Mouse (Mus musculus): ENCODE results near the gene Naa15. TPM values are rescaled to one million over a fixed set of nuclear protein-coding genes. Genes with fewer than 3 reads are reported as not detected.

The Naa15 gene
- polyA plus RNA-seq, 1 experiment: 3.9 TPM

- DNase-seq: no peak
- 19% methylated on average over 31 of the region's 31 CpGs for whole genome bisulfite sequencing
- H3K4me3 ChIP-seq (replicated peaks; ENCODE audit: extremely low read depth, low read depth, low read length): peak overlapping the region; percentile 57
- 0 out of 2 replicates have a peak, but pooled peaks cover 1% of the 10 kb centered on the region for H3K4me1 ChIP-seq (ENCODE audit: control insufficient read depth, insufficient read depth, low read length)
- 0 out of 2 replicates have a peak, but pooled peaks have one; percentile 32 for TF ChIP-seq CTCF (IDR thresholded peaks at IDR 0.05; ENCODE audit: insufficient read depth, low read length)
- no peak for TF ChIP-seq POLR2A (IDR thresholded peaks at IDR 0.05; ENCODE audit: borderline replicate concordance, extremely low read depth, low read depth, low read length)
These were observed 36.9 kb upstream of the Naa15 start for GRCm38 (mm10) chr3:51377878-51378664.

GRCm38 (mm10) chr3:51378665-51378946, 36.3 kb upstream of the Naa15 start:
- DNase-seq: no peak
- WGBS: 72% methylated on average over 3 of the region's 3 CpGs
- peak overlapping the region; percentile 57 for H3K4me3 ChIP-seq (replicated peaks; ENCODE audit: extremely low read depth, low read depth, low read length)
- TF ChIP-seq CTCF (IDR thresholded peaks at IDR 0.05; ENCODE audit: insufficient read depth, low read length): no peak
- no peak for TF ChIP-seq POLR2A (IDR thresholded peaks at IDR 0.05; ENCODE audit: borderline replicate concordance, extremely low read depth, low read depth, low read length)
- no peaks in the 10 kb centered on the region for H3K4me1 ChIP-seq (ENCODE audit: control insufficient read depth, insufficient read depth, low read length)

- H3K4me3 ChIP-seq (replicated peaks; ENCODE audit: extremely low read depth, low read depth, low read length): no peak overlapping the region
- DNase-seq: no peak
- 52% methylated on average over 5 of the region's 5 CpGs for WGBS
- TF ChIP-seq POLR2A (IDR thresholded peaks at IDR 0.05; ENCODE audit: borderline replicate concordance, extremely low read depth, low read depth, low read length): no peak
- no peak for TF ChIP-seq CTCF (IDR thresholded peaks at IDR 0.05; ENCODE audit: insufficient read depth, low read length)
- no peaks in the 10 kb centered on the region for H3K4me1 ChIP-seq (ENCODE audit: control insufficient read depth, insufficient read depth, low read length)
These were observed 34.9 kb upstream of the Naa15 start for GRCm38 (mm10) chr3:51379786-51380659.

- DNase-seq: no peak
- Histone ChIP-seq H3K4me3 (replicated peaks; ENCODE audit: extremely low read depth, low read depth, low read length) (no peak overlapping the region), H3K4me1 (ENCODE audit: control insufficient read depth, insufficient read depth, low read length) (no peaks in the 10 kb centered on the region)
- WGBS: 38% methylated on average over 3 of the region's 5 CpGs
- no peak for TF ChIP-seq POLR2A (IDR thresholded peaks at IDR 0.05; ENCODE audit: borderline replicate concordance, extremely low read depth, low read depth, low read length)
- no peak for TF ChIP-seq CTCF (IDR thresholded peaks at IDR 0.05; ENCODE audit: insufficient read depth, low read length)
These were observed 34.3 kb upstream of the Naa15 start for GRCm38 (mm10) chr3:51380660-51381014.

GRCm38 (mm10) chr3:51383409-51383808, 31.5 kb upstream of the Naa15 start:
- WGBS: 86% methylated on average over 12 of the region's 12 CpGs
- no peak for DNase-seq

GRCm38 (mm10) chr3:51386441-51387133, 28.4 kb upstream of the Naa15 start:
- peaks cover 3% of the 10 kb centered on the region for H3K4me1 ChIP-seq (ENCODE audit: control insufficient read depth, insufficient read depth, low read length)
- TF ChIP-seq CTCF (IDR thresholded peaks at IDR 0.05; ENCODE audit: insufficient read depth, low read length) (no peak), POLR2A (IDR thresholded peaks at IDR 0.05; ENCODE audit: borderline replicate concordance, extremely low read depth, low read depth, low read length) (no peak)
- no peak for DNase-seq
- no peak overlapping the region for H3K4me3 ChIP-seq (replicated peaks; ENCODE audit: extremely low read depth, low read depth, low read length)
- 56% methylated on average over 12 of the region's 12 CpGs for WGBS

More at GRCm38 (mm10) chr3:51383409-51383808, 31.5 kb upstream of the Naa15 start:
- H3K4me3 ChIP-seq (replicated peaks; ENCODE audit: extremely low read depth, low read depth, low read length): no peak overlapping the region
- no peaks in the 10 kb centered on the region for H3K4me1 ChIP-seq (ENCODE audit: control insufficient read depth, insufficient read depth, low read length)
- TF ChIP-seq POLR2A (IDR thresholded peaks at IDR 0.05; ENCODE audit: borderline replicate concordance, extremely low read depth, low read depth, low read length) (no peak), CTCF (IDR thresholded peaks at IDR 0.05; ENCODE audit: insufficient read depth, low read length) (no peak)

- DNase-seq: no peak
- TF ChIP-seq CTCF (IDR thresholded peaks at IDR 0.05; ENCODE audit: insufficient read depth, low read length): no peak
- no peak for TF ChIP-seq POLR2A (IDR thresholded peaks at IDR 0.05; ENCODE audit: borderline replicate concordance, extremely low read depth, low read depth, low read length)
- Histone ChIP-seq H3K4me3 (replicated peaks; ENCODE audit: extremely low read depth, low read depth, low read length) (no peak overlapping the region), H3K4me1 (ENCODE audit: control insufficient read depth, insufficient read depth, low read length) (peaks cover 3% of the 10 kb centered on the region)
- WGBS: 60% methylated on average over 3 of the region's 3 CpGs
These were observed 27.9 kb upstream of the Naa15 start for GRCm38 (mm10) chr3:51387134-51387451.

GRCm38 (mm10) chr3:51387868-51388381, 27.0 kb upstream of the Naa15 start:
- 77% methylated on average over 8 of the region's 8 CpGs for WGBS
- TF ChIP-seq POLR2A (IDR thresholded peaks at IDR 0.05; ENCODE audit: borderline replicate concordance, extremely low read depth, low read depth, low read length) (no peak), CTCF (IDR thresholded peaks at IDR 0.05; ENCODE audit: insufficient read depth, low read length) (no peak)
- no peak for DNase-seq
- Histone ChIP-seq H3K4me1 (ENCODE audit: control insufficient read depth, insufficient read depth, low read length) (peaks cover 3% of the 10 kb centered on the region), H3K4me3 (replicated peaks; ENCODE audit: extremely low read depth, low read depth, low read length) (no peak overlapping the region)

- no peak for TF ChIP-seq CTCF (IDR thresholded peaks at IDR 0.05; ENCODE audit: insufficient read depth, low read length)
- no peak for TF ChIP-seq POLR2A (IDR thresholded peaks at IDR 0.05; ENCODE audit: borderline replicate concordance, extremely low read depth, low read depth, low read length)
- H3K4me3 ChIP-seq (replicated peaks; ENCODE audit: extremely low read depth, low read depth, low read length): no peak overlapping the region
- 14% methylated on average over 13 of the region's 13 CpGs for WGBS
- H3K4me1 ChIP-seq (ENCODE audit: control insufficient read depth, insufficient read depth, low read length): peaks cover 3% of the 10 kb centered on the region
- no peak for DNase-seq
These were observed 26.0 kb upstream of the Naa15 start for GRCm38 (mm10) chr3:51388904-51389303.
